Mouse (Mus musculus) heart, embryonic 14.5 days (tissue): ENCODE data around the gene Mto1. TPM values are rescaled to one million over a fixed set of nuclear protein-coding genes. Genes with fewer than 3 reads are reported as not detected.
"Not testable (repeated sequence)": the region's sequence is repeated elsewhere in the genome, so short reads cannot be mapped to it uniquely, and the experiment has no call there.

Experiments
- ATAC-seq: fragments of 200-750 bp; cut with Nextera tagmentation; 2 replicates; pipeline ENCODE4 v1.8.0; 2017; ENCODE audit warnings: low read depth, moderate TSS enrichment; ENCODE audit not compliant: insufficient number of reproducible peaks, insufficient read depth, low FRiP score
- H3K27ac ChIP-seq, 2 experiments: fragments of 200-500 bp in 1 of 2; fragments of 300-500 bp in 1 of 2; sonication (generic) in 1 of 2; replicated peaks in 1 of 2; 2 replicates each; pipeline ENCODE4 v1.5.1; 2012 to 2014; ENCODE audit warnings: low read depth in 2 of 2, low read length in 2 of 2, control low read depth in 1 of 2, mild to moderate bottlenecking in 1 of 2, mixed read lengths in 1 of 2; ENCODE audit not compliant: control insufficient read depth in 1 of 2, insufficient read depth in 1 of 2
- H3K27me3 ChIP-seq: fragments of 300-500 bp; sonication (generic); 2 replicates; pipeline ENCODE4 v1.6.1; 2014; ENCODE audit warnings: mild to moderate bottlenecking, low read length, control low read depth; ENCODE audit not compliant: control insufficient read depth, insufficient read depth
- H3K36me3 ChIP-seq: fragments of 300-500 bp; sonication (generic); 2 replicates; pipeline ENCODE4 v1.6.1; 2014; ENCODE audit warnings: mild to moderate bottlenecking, control low read depth, low read length, mixed read lengths; ENCODE audit not compliant: control insufficient read depth, insufficient read depth
- H3K4me1 ChIP-seq, 2 experiments: fragments of 200-500 bp in 1 of 2; fragments of 300-500 bp in 1 of 2; sonication (generic) in 1 of 2; 2 replicates each; pipeline ENCODE4 v1.6.1; 2012 to 2014; ENCODE audit warnings: low read length in 2 of 2, control low read depth in 1 of 2, mixed read lengths in 1 of 2; ENCODE audit not compliant: control insufficient read depth in 2 of 2, insufficient read depth in 2 of 2
- H3K4me2 ChIP-seq: fragments of 300-500 bp; sonication (generic); 2 replicates; pipeline ENCODE4 v1.6.1; 2014; ENCODE audit warnings: mild to moderate bottlenecking, low read length
- H3K4me3 ChIP-seq, 2 experiments: fragments of 200-500 bp in 1 of 2; fragments of 300-500 bp in 1 of 2; sonication (generic) in 1 of 2; 2 replicates each; pipeline ENCODE4 v1.5.1; 2012 to 2014; ENCODE audit warnings: low read length in 2 of 2, mild to moderate bottlenecking in 2 of 2, control low read depth in 1 of 2, low read depth in 1 of 2, moderate library complexity in 1 of 2; ENCODE audit not compliant: control insufficient read depth in 1 of 2, insufficient read depth in 1 of 2
- H3K9ac ChIP-seq: fragments of 300-500 bp; sonication (generic); 2 replicates; pipeline ENCODE4 v1.6.1; 2014; ENCODE audit warnings: mild to moderate bottlenecking, low read length
- H3K9me3 ChIP-seq: fragments of 300-500 bp; sonication (generic); 2 replicates; pipeline ENCODE4 v1.6.1; 2016; ENCODE audit warnings: low read length, control low read depth; ENCODE audit not compliant: control insufficient read depth
- WGBS: fragments of 180-500 bp; shearing (Covaris S2); extraction: QIAGEN DNeasy Blood & Tissue Kit; methylation state at CpG from one replicate; pipeline ENCODE4 v1.1.7; 2014; 5-methylcytosine and 5-hydroxymethylcytosine counted together
- polyA plus RNA-seq: library from polyadenylated mRNA; unstranded; fragments of >200 nt; fragmentation: Nextera tagmentation; extraction: Ambion mirVana; gene quantifications from 2 replicates; pipeline ENCODE4 v1.2.1, GENCODE M21; 2014

The Mto1 gene
- polyA plus RNA-seq, 1 experiment from 2014 or later, result 33.6 TPM

GRCm38 (mm10) chr9:78475873-78476272, 27.9 kb downstream of the Mto1 start:
- Histone ChIP-seq H3K27ac (no peak overlapping the region), H3K4me1 (peaks cover 0 to 14% of the 10 kb centered on the region in 2 experiments; a peak in 1 of 4 replicates), H3K36me3 (peaks cover 77% of the 10 kb centered on the region), H3K4me2 (no peak overlapping the region), H3K9ac (no peak overlapping the region), H3K4me3 (no peak overlapping the region), H3K9me3 (no peaks in the 10 kb centered on the region), H3K27me3 (no peaks in the 10 kb centered on the region)
- ATAC-seq, result no peak
- 84% methylated on average over 4 of the region's 4 CpGs for WGBS

GRCm38 (mm10) chr9:78476531-78477020, 28.6 kb downstream of the Mto1 start:
- H3K9ac ChIP-seq, result no peak overlapping the region
- ATAC-seq, result no peak

GRCm38 (mm10) chr9:78477021-78477551, 29.1 kb downstream of the Mto1 start:
- 9% methylated on average over 5 of the region's 5 CpGs for WGBS
- ATAC-seq, result no peak
- no peak overlapping the region for H3K4me2 ChIP-seq
- peaks cover 73% of the 10 kb centered on the region for H3K36me3 ChIP-seq
- H3K27ac ChIP-seq, result peak overlapping the region in 1 of 2 experiments; percentile 48; a peak in 2 of 4 replicates
- no peak overlapping the region for H3K4me3 ChIP-seq
- no peaks in the 10 kb centered on the region for H3K27me3 ChIP-seq
- H3K4me1 ChIP-seq, result peaks cover 0 to 14% of the 10 kb centered on the region in 2 experiments; a peak in 1 of 4 replicates
- H3K9ac ChIP-seq, result no peak overlapping the region
- H3K9me3 ChIP-seq, result no peaks in the 10 kb centered on the region

More at GRCm38 (mm10) chr9:78476531-78477020, 28.6 kb downstream of the Mto1 start:
- H3K27me3 ChIP-seq, result no peaks in the 10 kb centered on the region
- H3K4me1 ChIP-seq, result peaks cover 0 to 14% of the 10 kb centered on the region in 2 experiments; a peak in 1 of 4 replicates
- H3K4me3 ChIP-seq, result no peak overlapping the region
- WGBS, result 13% methylated on average over 1 of the region's 1 CpGs
- peaks cover 73% of the 10 kb centered on the region for H3K36me3 ChIP-seq
- peak overlapping the region in 1 of 2 experiments; percentile 48; a peak in 2 of 4 replicates for H3K27ac ChIP-seq
- no peak overlapping the region for H3K4me2 ChIP-seq
- no peaks in the 10 kb centered on the region for H3K9me3 ChIP-seq

- Histone ChIP-seq H3K9ac (peak overlapping the region; percentile 16; the same call in 1 of the 2 replicates), H3K4me3 (peak overlapping the region in 1 of 2 experiments; percentile 9; a peak in 1 of 4 replicates), H3K36me3 (peaks cover 67% of the 10 kb centered on the region), H3K27ac (0 out of 4 replicates have a peak overlapping the region, but pooled peaks have one; percentile 8 to 48), H3K4me1 (peaks cover 3 to 22% of the 10 kb centered on the region in 2 experiments; a peak in 3 of 4 replicates), H3K4me2 (peak overlapping the region; percentile 27)
- not testable (repeated sequence) for ATAC-seq, H3K27me3 ChIP-seq, H3K9me3 ChIP-seq
- 64% methylated on average over 1 of the region's 1 CpGs for WGBS
Measured at GRCm38 (mm10) chr9:78478009-78478605, 30.1 kb downstream of the Mto1 start.

GRCm38 (mm10) chr9:78479308-78479707, 31.3 kb downstream of the Mto1 start:
- not testable (repeated sequence) for ATAC-seq, H3K27me3 ChIP-seq, H3K9me3 ChIP-seq
- Histone ChIP-seq H3K4me3 (peak overlapping the region; percentile 8 to 68), H3K27ac (peak overlapping the region in 1 of 2 experiments; percentile 41; a peak in 1 of 4 replicates), H3K9ac (peak overlapping the region; percentile 100), H3K4me2 (peak overlapping the region; percentile 67), H3K4me1 (peaks cover 3 to 22% of the 10 kb centered on the region in 2 experiments; a peak in 3 of 4 replicates), H3K36me3 (peaks cover 55% of the 10 kb centered on the region)
- 20% methylated on average over 8 of the region's 8 CpGs for WGBS

- peak overlapping the region; percentile 68 to 75 for H3K4me3 ChIP-seq
- peak overlapping the region; percentile 67 for H3K4me2 ChIP-seq
- under 1% methylated on average over 13 of the region's 13 CpGs for WGBS
- peak overlapping the region; percentile 96 to 98 for H3K27ac ChIP-seq
- peak overlapping the region; percentile 100 for H3K9ac ChIP-seq
- H3K9me3 ChIP-seq, ATAC-seq, H3K27me3 ChIP-seq: not testable (repeated sequence)
- H3K4me1 ChIP-seq, result peaks cover 3 to 24% of the 10 kb centered on the region in 2 experiments; a peak in 3 of 4 replicates
- H3K36me3 ChIP-seq, result peaks cover 51% of the 10 kb centered on the region
Measured at GRCm38 (mm10) chr9:78480227-78480626, 32.2 kb downstream of the Mto1 start.

- Histone ChIP-seq H3K4me3 (peak overlapping the region; percentile 68 to 75), H3K4me2 (peak overlapping the region; percentile 67), H3K27ac (peak overlapping the region; percentile 96 to 98), H3K36me3 (peaks cover 48% of the 10 kb centered on the region), H3K9ac (peak overlapping the region; percentile 100), H3K9me3 (no peaks in the 10 kb centered on the region), H3K4me1 (peaks cover 3 to 24% of the 10 kb centered on the region in 2 experiments; a peak in 3 of 4 replicates), H3K27me3 (no peaks in the 10 kb centered on the region)
- peak; percentile 16 for ATAC-seq
- WGBS, result under 1% methylated on average over 46 of the region's 46 CpGs
Measured at GRCm38 (mm10) chr9:78480706-78481358, 32.8 kb downstream of the Mto1 start.
